Mouse (Mus musculus): Measurements from ENCODE around the gene Akap8.

DNA sequence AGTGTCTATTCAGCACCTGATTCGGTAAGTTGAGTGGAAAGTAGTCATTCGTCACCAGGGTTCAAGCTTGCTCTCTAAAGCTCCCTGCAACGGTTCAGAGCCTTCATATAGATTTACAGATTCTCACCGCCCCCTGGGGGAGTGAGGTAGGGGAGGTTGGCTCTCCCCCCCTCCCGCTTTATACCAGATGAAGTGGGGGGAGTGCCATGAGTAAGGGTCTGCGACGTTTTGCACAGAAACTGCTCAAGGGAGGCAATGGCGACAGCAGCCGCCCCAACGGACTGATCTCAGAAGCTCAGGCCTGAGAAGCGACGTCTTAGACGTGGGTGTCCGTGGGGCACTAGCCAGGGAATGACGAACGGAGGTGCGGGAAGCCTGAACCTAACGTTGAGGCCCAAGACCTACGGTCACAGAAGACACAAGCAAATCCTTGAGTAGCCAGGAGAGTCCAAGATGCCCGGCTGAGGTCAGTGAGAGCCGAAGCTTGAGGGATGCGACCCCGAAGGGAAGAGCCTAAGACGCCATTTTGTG is 28.9 kb upstream of the Akap8 start:
- TF ChIP-seq CTCF (conservative IDR thresholded peaks at IDR 0.05; ENCODE audit: low read length) (no peak), NANOG (IDR thresholded peaks at IDR 0.05; ENCODE audit: borderline replicate concordance, low read length) (no peak)

Measured in E14TG2a.4 (cell line).